Mouse (Mus musculus) adipocyte (in vitro differentiated cells): ENCODE results near the gene Znrf2.
A peak's percentile ranks its signal among the peaks of the same experiment; 100 is the strongest.

ENCODE experiments used
- DNase-seq: peaks from one replicate; pipeline ENCODE4 v3.0.0-alpha.2; 2016; ENCODE audit warnings: low spot score

The Znrf2 gene

GRCm38 (mm10) chr6:54816388-54817065 lies at the start of gene Znrf2:
Znrf2 (plus strand) TSS chr6:54816916.
- DNase-seq = peak; percentile 98

- peak; percentile 45 for DNase-seq
Observed at GRCm38 (mm10) chr6:54767746-54768145, 49.0 kb upstream of the Znrf2 start.

GRCm38 (mm10) chr6:54770766-54771165 lies 46.0 kb upstream of the Znrf2 start:
- no peak for DNase-seq

GRCm38 (mm10) chr6:54771171-54771570 lies 45.5 kb upstream of the Znrf2 start:
- peak; percentile 65 for DNase-seq

GRCm38 (mm10) chr6:54772078-54772477 lies 44.6 kb upstream of the Znrf2 start:
- no peak for DNase-seq

GRCm38 (mm10) chr6:54775739-54776138 lies 41.0 kb upstream of the Znrf2 start:
- no peak for DNase-seq

GRCm38 (mm10) chr6:54777661-54778060 lies 39.1 kb upstream of the Znrf2 start:
- no peak for DNase-seq

- DNase-seq = no peak
Observed at GRCm38 (mm10) chr6:54779968-54780367, 36.7 kb upstream of the Znrf2 start.

- DNase-seq = peak; percentile 84
Observed at GRCm38 (mm10) chr6:54780569-54781304, 36.0 kb upstream of the Znrf2 start.

- DNase-seq = no peak
Observed at GRCm38 (mm10) chr6:54781881-54782280, 34.8 kb upstream of the Znrf2 start.

- DNase-seq = no peak
Observed at GRCm38 (mm10) chr6:54785098-54785730, 31.5 kb upstream of the Znrf2 start.

- DNase-seq = no peak
Observed at GRCm38 (mm10) chr6:54786766-54787165, 29.9 kb upstream of the Znrf2 start.

GRCm38 (mm10) chr6:54788493-54788892 lies 28.2 kb upstream of the Znrf2 start:
- no peak for DNase-seq

- no peak for DNase-seq
Observed at GRCm38 (mm10) chr6:54789139-54789538, 27.6 kb upstream of the Znrf2 start.

GRCm38 (mm10) chr6:54790071-54790470 lies 26.6 kb upstream of the Znrf2 start:
- DNase-seq = no peak

- DNase-seq = no peak
Observed at GRCm38 (mm10) chr6:54793853-54794252, 22.9 kb upstream of the Znrf2 start.

GRCm38 (mm10) chr6:54794372-54794771 lies 22.3 kb upstream of the Znrf2 start:
- DNase-seq = no peak

GRCm38 (mm10) chr6:54794991-54795390 lies 21.7 kb upstream of the Znrf2 start:
- no peak for DNase-seq

- DNase-seq = no peak
Observed at GRCm38 (mm10) chr6:54795971-54796370, 20.7 kb upstream of the Znrf2 start.

- DNase-seq = no peak
Observed at GRCm38 (mm10) chr6:54802348-54802747, 14.4 kb upstream of the Znrf2 start.

- no peak for DNase-seq
Observed at GRCm38 (mm10) chr6:54804066-54804864, 12.5 kb upstream of the Znrf2 start.

- no peak for DNase-seq
Observed at GRCm38 (mm10) chr6:54805779-54806178, 10.9 kb upstream of the Znrf2 start.
